Mouse (Mus musculus) hindbrain, embryonic 10.5 days (tissue): ENCODE data around the gene Etnk2. TPM values are rescaled to one million over a fixed set of nuclear protein-coding genes. Genes with fewer than 3 reads are reported as not detected.

Experiments
- DNase-seq: peaks from one replicate; pipeline ENCODE4 v3.0.0-alpha.2; 2017; ENCODE audit warnings: low spot score
- H3K27ac ChIP-seq: fragments of 300-500 bp; sonication (generic); 2 replicates; pipeline ENCODE4 v1.5.1; 2016; ENCODE audit warnings: mild to moderate bottlenecking, moderate library complexity
- H3K27me3 ChIP-seq: fragments of 300-500 bp; sonication (generic); 2 replicates; pipeline ENCODE4 v1.6.1; 2016; ENCODE audit warnings: mild to moderate bottlenecking; ENCODE audit not compliant: poor library complexity, insufficient read depth, severe bottlenecking
- H3K36me3 ChIP-seq: fragments of 300-500 bp; sonication (generic); 2 replicates; pipeline ENCODE4 v1.6.1; 2016; ENCODE audit warnings: mild to moderate bottlenecking, moderate library complexity
- H3K4me1 ChIP-seq: fragments of 300-500 bp; sonication (generic); replicated peaks from 2 replicates; pipeline ENCODE4 v1.6.1; 2016; ENCODE audit warnings: mild to moderate bottlenecking
- H3K4me3 ChIP-seq: fragments of 300-500 bp; sonication (generic); 2 replicates; pipeline ENCODE4 v1.5.1; 2016; ENCODE audit warnings: mild to moderate bottlenecking, moderate library complexity
- H3K9me3 ChIP-seq: fragments of 300-500 bp; sonication (generic); 2 replicates; pipeline ENCODE4 v1.6.1; 2016; ENCODE audit warnings: mild to moderate bottlenecking, moderate library complexity
- WGBS: fragments of 180-500 bp; shearing (Covaris S2); methylation state at CpG from one replicate; pipeline ENCODE4 v1.1.7; 2016; 5-methylcytosine and 5-hydroxymethylcytosine counted together
- polyA plus RNA-seq: library from polyadenylated mRNA; unstranded; fragments of >200 nt; fragmentation: Nextera tagmentation; extraction: Ambion mirVana; gene quantifications from 2 replicates; pipeline ENCODE4 v1.2.1, GENCODE M21; 2016

Gene Etnk2
- polyA plus RNA-seq, 1 experiment from 2014 or later, result 4.1 TPM

DNA sequence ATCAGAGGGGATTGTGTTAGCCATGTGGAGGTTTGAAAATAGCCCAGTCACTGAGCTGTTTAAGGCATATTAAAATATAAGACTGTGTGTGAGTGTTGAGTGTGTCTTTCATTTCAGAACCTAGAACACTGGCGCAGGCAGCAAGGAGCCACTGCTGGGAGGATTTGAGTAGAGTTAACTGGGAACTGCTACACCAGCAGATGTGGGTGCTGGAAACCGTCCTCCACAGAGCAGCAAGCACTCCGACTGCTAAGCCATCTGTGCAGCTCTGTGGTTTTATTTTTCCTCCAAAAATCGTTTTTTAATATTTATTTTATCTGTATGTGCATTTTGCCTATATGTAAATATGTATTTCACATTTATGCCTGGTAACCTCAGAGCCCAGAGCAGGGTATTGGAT is 31.3 kb downstream of the Etnk2 start:
- Histone ChIP-seq H3K27ac (peak overlapping the region; percentile 62), H3K4me1 (peaks cover 69% of the 10 kb centered on the region), H3K4me3 (no peak overlapping the region), H3K9me3 (peaks cover 12% of the 10 kb centered on the region; the same call in 1 of the 2 replicates), H3K36me3 (peaks cover 48% of the 10 kb centered on the region), H3K27me3 (peaks cover 3% of the 10 kb centered on the region)
- 62% methylated on average over 4 of the region's 4 CpGs for WGBS
- DNase-seq, result no peak

DNA sequence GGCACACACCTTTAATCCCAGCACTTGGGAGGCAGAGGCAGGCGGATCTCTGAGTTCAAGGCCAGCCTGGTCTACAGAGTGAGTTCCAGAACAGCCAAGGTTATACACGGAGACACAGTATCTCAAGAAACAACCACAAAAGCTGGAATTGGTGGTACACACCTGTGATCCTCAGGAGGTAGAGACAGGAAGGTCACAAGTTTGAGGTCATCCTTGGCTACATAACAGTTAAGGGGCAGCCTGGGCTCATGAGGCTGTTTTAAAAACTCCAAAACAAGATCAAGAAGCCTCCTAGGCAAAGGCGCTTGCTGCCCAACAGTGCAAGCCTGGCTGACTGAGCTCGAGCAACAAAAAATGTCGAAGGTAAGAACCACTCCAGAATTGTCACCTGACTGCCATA is 33.3 kb downstream of the Etnk2 start:
- H3K27ac ChIP-seq, result peak overlapping the region; percentile 93
- peaks cover 8% of the 10 kb centered on the region; the same call in 1 of the 2 replicates for H3K9me3 ChIP-seq
- H3K27me3 ChIP-seq, result peaks cover 14% of the 10 kb centered on the region
- 83% methylated on average over 5 of the region's 5 CpGs for WGBS
- DNase-seq, result no peak
- H3K4me1 ChIP-seq, result peaks cover 86% of the 10 kb centered on the region
- no peak overlapping the region for H3K4me3 ChIP-seq
- H3K36me3 ChIP-seq, result peaks cover 41% of the 10 kb centered on the region

GRCm38 (mm10) chr1:133397094-133397482 is 33.7 kb downstream of the Etnk2 start:
- no peak for DNase-seq
- 55% methylated on average over 5 of the region's 5 CpGs for WGBS
- peaks cover 41% of the 10 kb centered on the region for H3K36me3 ChIP-seq
- peak overlapping the region; percentile 93 for H3K27ac ChIP-seq
- H3K27me3 ChIP-seq, result peaks cover 14% of the 10 kb centered on the region
- peak overlapping the region; percentile 38 for H3K4me3 ChIP-seq
- peaks cover 86% of the 10 kb centered on the region for H3K4me1 ChIP-seq
- peaks cover 4% of the 10 kb centered on the region; the same call in 1 of the 2 replicates for H3K9me3 ChIP-seq

DNA sequence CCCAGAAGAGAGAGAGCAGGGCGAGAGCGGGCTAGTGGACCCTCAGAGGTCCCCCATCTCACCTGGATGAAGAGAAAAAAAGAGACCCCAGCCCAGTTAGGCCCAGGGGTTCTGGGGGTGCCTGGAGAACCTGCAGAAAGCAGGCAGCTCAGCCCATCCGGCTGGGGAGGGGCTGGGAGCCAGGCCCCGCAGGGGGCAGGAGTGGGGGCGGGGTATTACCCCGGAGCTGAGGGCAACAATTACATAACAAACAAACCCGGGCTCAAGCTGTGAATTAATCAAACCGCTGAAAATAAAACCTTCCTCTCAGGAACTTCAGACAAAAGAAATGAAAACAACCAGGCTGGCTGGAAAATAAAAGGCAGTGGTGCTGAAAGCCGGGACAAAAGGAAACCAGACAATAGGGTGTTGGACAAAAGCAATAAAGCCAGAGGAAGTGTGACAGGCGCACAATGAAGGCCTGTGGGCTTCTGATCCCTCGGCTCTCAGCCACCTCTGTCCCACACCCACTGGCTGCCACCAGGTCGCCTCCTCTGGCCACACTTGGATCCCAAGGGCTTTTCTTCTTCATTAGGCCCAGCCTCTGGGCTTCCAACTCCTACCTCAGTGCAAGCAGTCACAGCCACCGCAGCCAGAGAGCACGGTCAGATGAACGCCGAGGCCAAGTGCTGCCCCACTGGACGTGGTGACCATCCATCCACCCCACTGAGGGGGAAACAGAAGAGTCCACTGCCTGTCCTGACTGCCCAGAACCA is 34.3 kb downstream of the Etnk2 start:
- Histone ChIP-seq H3K36me3 (peaks cover 41% of the 10 kb centered on the region), H3K27me3 (peaks cover 14% of the 10 kb centered on the region), H3K9me3 (no peaks in the 10 kb centered on the region), H3K4me3 (peak overlapping the region; percentile 38), H3K27ac (peak overlapping the region; percentile 93), H3K4me1 (peaks cover 86% of the 10 kb centered on the region)
- 4% methylated on average over 17 of the region's 17 CpGs for WGBS
- peak; percentile 84 for DNase-seq

- H3K9me3 ChIP-seq, result no peaks in the 10 kb centered on the region
- H3K4me1 ChIP-seq, result peaks cover 77% of the 10 kb centered on the region
- H3K27me3 ChIP-seq, result peaks cover 14% of the 10 kb centered on the region
- H3K36me3 ChIP-seq, result peaks cover 50% of the 10 kb centered on the region
- H3K4me3 ChIP-seq, result no peak overlapping the region
- DNase-seq, result no peak
- 80% methylated on average over 13 of the region's 13 CpGs for WGBS
- H3K27ac ChIP-seq, result peak overlapping the region; percentile 93
These were observed 36.8 kb downstream of the Etnk2 start for GRCm38 (mm10) chr1:133400014-133400725.

DNA sequence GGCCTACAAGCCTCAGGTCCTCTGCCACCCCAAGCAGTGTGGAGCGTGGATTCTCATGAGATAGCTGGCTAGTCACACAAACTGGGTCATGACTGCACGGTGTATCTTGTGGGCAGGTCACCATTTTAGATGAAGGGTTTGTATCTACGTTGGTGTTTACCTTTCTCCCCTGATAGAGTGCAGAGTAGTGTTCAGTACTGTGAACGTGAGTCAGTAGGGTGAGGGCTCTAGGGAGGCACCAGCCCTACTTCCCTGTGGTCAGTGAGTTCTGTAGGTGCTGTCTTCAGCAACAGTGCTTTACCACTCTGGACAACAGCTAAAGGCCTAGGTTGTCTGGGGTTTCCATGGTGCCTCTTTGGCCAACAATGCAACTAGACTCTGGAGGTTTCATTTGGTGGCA is 40.6 kb downstream of the Etnk2 start:
- H3K27me3 ChIP-seq, result peaks cover 14% of the 10 kb centered on the region
- no peak overlapping the region for H3K4me3 ChIP-seq
- DNase-seq, result no peak
- H3K27ac ChIP-seq, result peak overlapping the region; percentile 6; the same call in 1 of the 2 replicates
- no peaks in the 10 kb centered on the region for H3K9me3 ChIP-seq
- H3K36me3 ChIP-seq, result peaks cover 61% of the 10 kb centered on the region
- peaks cover 68% of the 10 kb centered on the region for H3K4me1 ChIP-seq
- WGBS, result 93% methylated on average over 4 of the region's 4 CpGs

- Histone ChIP-seq H3K9me3 (no peaks in the 10 kb centered on the region), H3K4me3 (no peak overlapping the region), H3K27ac (peak overlapping the region; percentile 90), H3K4me1 (peaks cover 71% of the 10 kb centered on the region), H3K27me3 (no peaks in the 10 kb centered on the region), H3K36me3 (peaks cover 48% of the 10 kb centered on the region)
- DNase-seq, result no peak
- WGBS, result 76% methylated on average over 7 of the region's 7 CpGs
These were observed 43.2 kb downstream of the Etnk2 start for GRCm38 (mm10) chr1:133406614-133407013.

DNA sequence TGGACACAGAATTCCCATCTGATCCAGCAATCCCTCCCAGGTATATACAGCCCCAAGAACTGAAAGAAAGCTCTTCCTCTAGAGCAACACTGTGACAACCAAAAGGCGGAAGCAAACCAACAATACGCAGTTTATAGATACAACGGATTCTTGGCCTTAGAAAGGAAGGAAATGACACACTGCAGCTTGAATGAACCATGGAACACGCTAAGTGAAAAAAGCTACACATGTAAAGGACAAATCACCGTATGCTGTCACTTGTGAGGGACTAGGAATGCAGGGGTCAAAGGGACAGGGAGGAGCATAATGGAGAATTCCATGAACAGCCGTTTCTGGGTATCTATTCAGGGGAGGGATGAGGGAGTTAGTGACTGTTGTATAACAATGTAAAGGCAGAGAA is 44.1 kb downstream of the Etnk2 start:
- peaks cover 79% of the 10 kb centered on the region for H3K4me1 ChIP-seq

GRCm38 (mm10) chr1:133408321-133408720 is 44.9 kb downstream of the Etnk2 start:
- Histone ChIP-seq H3K9me3 (no peaks in the 10 kb centered on the region), H3K4me1 (peaks cover 88% of the 10 kb centered on the region), H3K4me3 (0 out of 2 replicates have a peak overlapping the region, but pooled peaks have one; percentile 14)

More for the DNA sequence above, 44.1 kb downstream of the Etnk2 start:
- no peaks in the 10 kb centered on the region for H3K9me3 ChIP-seq
- peak; percentile 15 for DNase-seq
- no peak overlapping the region for H3K4me3 ChIP-seq
- peaks cover 40% of the 10 kb centered on the region for H3K36me3 ChIP-seq
- H3K27ac ChIP-seq, result peak overlapping the region; percentile 90
- no peaks in the 10 kb centered on the region for H3K27me3 ChIP-seq
- 40% methylated on average over 6 of the region's 6 CpGs for WGBS

GRCm38 (mm10) chr1:133408880-133409516 is 45.6 kb downstream of the Etnk2 start:
- WGBS, result 7% methylated on average over 6 of the region's 6 CpGs
- Histone ChIP-seq H3K9me3 (no peaks in the 10 kb centered on the region), H3K4me1 (peaks cover 90% of the 10 kb centered on the region), H3K27me3 (no peaks in the 10 kb centered on the region), H3K36me3 (peaks cover 29% of the 10 kb centered on the region), H3K27ac (peak overlapping the region; percentile 90), H3K4me3 (peak overlapping the region; percentile 41)
- peak; percentile 89 for DNase-seq

More at GRCm38 (mm10) chr1:133408321-133408720, 44.9 kb downstream of the Etnk2 start:
- no peak for DNase-seq
- 30% methylated on average over 9 of the region's 9 CpGs for WGBS
- Histone ChIP-seq H3K27me3 (no peaks in the 10 kb centered on the region), H3K27ac (peak overlapping the region; percentile 90), H3K36me3 (peaks cover 36% of the 10 kb centered on the region)

DNA sequence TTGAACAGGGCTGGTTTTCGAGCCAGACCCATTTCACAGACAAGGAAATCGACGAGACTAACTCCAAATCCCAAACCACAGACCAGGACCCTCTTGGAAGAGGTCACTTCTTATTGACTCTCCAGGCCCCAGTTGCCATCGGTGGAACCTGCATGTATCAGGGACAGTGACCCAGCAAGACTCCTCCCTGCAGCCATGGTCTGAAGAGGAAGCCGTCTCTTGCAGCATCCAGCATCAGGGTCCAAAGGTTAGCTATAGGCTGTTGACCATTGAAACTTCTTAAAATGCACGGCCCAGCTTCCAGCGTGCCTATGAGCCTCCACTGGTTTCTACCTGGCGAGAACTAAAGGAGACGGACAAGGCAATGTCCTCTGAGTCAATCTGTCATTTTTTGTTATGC is 46.4 kb downstream of the Etnk2 start:
- Histone ChIP-seq H3K36me3 (peaks cover 21% of the 10 kb centered on the region), H3K4me3 (peak overlapping the region; percentile 41), H3K27me3 (no peaks in the 10 kb centered on the region), H3K27ac (peak overlapping the region; percentile 90), H3K4me1 (peaks cover 91% of the 10 kb centered on the region), H3K9me3 (no peaks in the 10 kb centered on the region)
- WGBS, result 52% methylated on average over 9 of the region's 9 CpGs
- peak; percentile 14 for DNase-seq

DNA sequence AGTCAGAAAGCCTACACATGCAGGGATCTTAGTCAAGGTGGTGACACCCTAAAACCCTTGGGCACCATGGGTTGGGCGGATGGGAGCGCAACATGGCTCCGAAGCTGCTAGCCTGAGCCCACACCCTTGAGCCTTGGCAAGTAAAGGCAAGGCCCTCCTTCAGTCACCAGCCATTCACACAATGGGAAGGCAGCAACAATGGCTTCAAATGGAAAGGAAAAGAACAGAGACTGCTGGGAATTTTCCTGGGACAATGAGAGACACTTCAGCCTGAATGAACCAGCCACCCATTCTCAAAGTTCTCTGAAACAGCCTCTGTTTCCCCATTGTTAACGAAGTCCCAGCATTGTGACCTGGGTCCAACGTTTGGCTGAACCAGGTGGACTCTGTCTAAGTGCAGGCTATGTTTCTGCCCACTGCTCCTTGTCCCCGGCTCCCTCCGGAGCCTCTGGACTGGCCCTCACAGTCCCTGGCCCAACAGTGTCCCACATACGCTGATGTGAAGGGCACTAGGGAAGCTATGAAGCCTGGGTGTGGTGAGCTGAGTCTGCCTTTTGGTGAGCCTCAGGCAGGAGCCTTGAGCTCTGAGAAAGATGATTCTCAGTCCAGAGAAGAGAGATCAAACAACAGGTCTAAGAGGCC is 48.3 kb downstream of the Etnk2 start:
- WGBS, result 43% methylated on average over 8 of the region's 8 CpGs
- peak overlapping the region; percentile 90 for H3K27ac ChIP-seq
- H3K27me3 ChIP-seq, result no peaks in the 10 kb centered on the region
- peaks cover 6% of the 10 kb centered on the region; the same call in 1 of the 2 replicates for H3K36me3 ChIP-seq
- 0 out of 2 replicates have a peak overlapping the region, but pooled peaks have one; percentile 3 for H3K4me3 ChIP-seq
- H3K4me1 ChIP-seq, result peaks cover 100% of the 10 kb centered on the region
- H3K9me3 ChIP-seq, result no peaks in the 10 kb centered on the region
- peak; percentile 35 for DNase-seq
